Mouse (Mus musculus): ENCODE measurements around the gene Rex2.
"Not testable (repeated sequence)": the region's sequence is repeated elsewhere in the genome, so short reads cannot be mapped to it uniquely, and the experiment has no call there.

The Rex2 gene

DNA sequence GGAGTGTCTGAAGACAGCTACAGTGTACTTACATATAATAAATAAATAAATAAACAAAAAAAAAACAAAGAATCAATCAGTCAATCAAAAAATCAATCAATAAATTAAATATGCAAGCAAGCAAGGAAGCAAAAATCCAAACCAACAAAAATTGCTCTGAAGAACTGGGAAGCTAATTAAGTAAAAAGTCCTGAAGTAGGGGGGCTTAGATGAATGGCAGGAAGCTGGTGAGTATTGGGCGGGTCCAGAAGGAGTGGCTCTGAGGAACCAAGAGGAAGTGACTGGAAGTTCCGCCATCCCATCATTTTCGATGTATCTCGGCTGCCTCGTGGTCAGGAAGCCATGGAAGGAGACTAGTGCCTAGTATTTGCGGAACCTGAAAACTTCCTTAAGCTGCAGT is at the start of gene Rex2:
Gene Rex2, plus strand, starts transcription at position 301 of the 400 bp plus-strand sequence.
- not testable (repeated sequence) for DNase-seq (ENCODE audit: low spot score)

DNA sequence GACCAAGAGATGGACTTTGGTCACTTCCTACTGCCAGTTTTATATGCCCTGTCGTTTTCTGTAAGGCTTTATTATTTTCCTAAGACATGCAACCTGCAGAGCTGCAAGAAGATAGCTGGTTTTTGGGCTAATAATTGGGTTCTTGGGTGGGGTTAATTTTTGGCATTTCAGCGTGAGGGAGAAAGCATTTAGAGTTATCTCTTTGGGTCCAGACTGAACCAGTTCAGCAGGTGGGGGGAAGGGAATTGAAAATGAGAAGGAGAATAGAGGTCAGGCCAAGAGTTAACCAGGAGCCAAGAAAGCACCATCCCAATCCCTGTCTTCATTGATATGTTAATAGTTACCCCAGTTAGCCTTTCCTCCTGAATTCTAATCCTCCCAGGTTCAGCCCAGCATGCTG is 45.1 kb upstream of the Rex2 start:
- DNase-seq (ENCODE audit: low spot score) = not testable (repeated sequence)

DNA sequence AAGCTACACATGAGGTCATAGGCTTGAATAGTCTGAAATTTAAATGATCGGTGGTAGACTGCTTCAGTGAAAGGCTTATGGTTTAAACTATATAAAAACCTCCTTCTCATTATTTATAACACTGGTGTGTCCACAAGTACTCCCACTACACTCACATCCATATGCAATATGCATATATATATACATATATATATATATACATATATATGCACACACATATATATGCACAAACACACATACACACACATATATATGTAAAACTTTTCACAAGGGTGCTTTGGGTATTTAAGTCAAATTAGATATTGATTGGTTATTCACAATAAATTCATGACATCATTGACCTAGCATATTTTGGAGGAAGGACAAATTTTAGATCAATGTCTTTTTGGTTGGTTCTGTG is 3.2 kb upstream of the Rex2 start:
- DNase-seq (ENCODE audit: low spot score) = not testable (repeated sequence)

DNA sequence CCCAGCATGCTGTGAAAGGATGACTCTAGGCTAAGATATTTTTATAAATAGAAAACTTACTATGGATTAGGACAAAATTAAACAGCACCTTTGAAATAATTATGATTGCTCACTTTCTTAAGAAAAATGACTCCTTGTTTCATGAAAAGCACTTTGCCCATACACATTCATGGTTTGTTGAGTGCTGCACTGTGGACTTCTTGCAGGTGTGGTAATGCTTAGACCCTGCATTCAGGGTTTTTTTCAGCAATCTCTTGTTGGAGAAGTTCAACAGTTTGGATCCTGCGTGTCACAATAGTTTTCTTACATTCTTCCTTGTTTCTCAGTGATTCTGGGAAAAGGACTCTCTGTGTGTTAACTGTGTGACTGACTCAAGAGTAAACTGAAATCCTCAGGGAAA is 4.7 kb downstream of the Rex2 start:
- DNase-seq (ENCODE audit: low spot score) = not testable (repeated sequence)

DNA sequence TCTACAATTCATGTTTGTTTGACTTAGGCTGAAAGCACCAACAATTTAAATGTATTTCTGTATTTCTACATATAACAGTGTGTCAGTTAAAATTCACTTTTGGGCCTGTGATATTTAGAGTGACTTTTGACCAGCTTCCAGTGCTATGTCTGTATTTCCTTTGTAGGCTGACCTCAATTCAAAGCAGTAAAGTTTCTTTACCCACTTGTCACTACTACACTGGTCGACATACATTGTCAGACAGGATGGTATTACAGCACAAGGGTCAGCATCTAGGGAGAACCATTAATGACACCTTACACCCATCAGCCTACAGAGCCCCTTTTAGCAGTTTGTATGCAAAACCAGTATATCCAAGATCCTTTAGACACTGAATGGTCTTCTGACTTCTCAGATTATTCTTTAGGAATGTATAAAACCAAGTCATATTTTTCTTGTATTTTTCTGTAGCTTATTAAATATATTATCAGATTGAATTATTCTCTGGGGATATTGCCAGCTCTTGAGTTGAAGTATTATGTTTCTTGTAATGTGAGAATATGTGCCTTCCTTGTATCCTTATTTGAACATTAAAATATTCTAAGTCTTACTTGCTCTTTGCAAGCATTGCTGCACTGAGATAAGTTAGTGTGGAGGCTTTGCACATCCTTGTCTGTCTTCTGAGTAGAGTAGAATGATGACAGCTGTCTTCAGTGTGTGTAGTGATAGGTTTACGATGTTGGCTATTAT is 9.8 kb downstream of the Rex2 start:
- DNase-seq (ENCODE audit: low spot score) = not testable (repeated sequence)

DNA sequence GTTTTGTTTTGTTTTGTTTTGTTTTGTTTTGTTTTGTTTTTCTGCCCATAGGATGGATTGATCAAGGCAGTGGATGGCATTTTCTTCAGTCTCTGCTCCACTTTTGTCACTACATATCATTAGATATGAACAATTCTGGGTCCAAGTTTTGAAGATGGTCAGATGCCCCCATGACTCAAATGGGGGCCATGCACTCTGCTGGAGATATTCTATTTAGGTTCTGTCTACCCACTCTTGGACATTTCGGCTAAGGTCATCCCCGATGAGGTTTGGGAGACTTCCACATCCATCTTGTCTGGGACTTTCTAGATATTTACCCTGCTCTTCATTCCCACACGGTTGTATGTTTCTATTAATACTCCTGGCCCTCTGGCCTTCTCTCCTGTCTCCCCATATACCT is 42.1 kb downstream of the Rex2 start:
- not testable (repeated sequence) for DNase-seq (ENCODE audit: low spot score)

DNA sequence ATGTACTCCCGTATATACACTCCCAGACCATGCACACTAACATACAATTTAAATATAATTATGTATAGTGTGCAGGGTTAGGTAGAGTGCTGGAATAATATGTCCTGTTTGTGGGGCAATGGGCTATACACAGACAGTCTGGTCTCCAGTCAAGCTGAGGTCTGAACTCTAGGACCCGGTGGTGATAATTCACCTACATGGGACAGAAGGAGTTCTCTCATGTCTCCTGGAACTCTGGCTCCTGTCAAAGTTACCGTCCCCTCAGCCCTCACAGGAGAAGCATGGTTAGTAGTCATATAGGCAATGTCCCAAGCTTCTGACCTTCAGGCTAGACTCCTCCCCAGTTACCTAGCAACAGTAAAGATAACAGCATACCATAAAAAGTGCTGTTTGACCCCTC is 44.2 kb downstream of the Rex2 start:
- not testable (repeated sequence) for DNase-seq (ENCODE audit: low spot score)

DNA sequence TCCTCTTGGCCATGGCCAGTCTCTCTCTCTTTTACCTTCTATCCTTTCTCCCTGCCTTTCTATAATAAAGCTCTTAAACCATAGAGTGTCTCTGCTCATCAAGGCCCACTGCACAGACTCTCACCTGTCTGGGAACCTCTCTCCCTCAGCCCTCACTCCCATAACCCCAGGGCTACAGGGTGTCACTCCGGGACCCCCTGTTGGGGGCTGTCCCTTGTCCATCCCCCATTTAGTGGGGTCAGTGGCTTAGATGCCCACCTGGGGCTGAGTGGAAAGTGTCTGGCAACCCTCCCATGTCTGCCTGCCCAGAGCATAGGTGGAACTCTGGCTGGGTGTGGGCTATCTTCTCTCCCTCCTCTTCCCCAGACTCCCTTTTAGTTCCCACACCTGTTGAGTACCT is 44.7 kb downstream of the Rex2 start:
- DNase-seq (ENCODE audit: low spot score) = not testable (repeated sequence)

DNA sequence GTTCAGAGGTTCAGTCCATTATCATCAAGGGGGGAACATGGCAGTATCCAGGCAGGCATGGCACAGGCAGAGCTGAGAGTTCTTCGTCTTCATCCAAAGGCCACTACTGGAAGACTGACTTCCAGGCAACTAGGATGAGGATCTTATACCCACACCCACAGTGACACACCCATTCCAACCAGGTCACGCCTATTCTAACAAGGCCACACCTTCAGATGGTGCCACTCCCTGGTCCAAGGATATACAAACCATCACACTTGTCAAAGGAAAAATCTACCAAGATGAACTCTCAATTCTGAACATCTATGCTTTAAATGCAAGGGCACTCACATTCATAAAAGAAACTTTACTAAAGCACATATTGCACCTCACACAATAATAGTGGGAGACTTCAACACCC is 74.0 kb downstream of the Rex2 start:
- DNase-seq (ENCODE audit: low spot score) = not testable (repeated sequence)

DNA sequence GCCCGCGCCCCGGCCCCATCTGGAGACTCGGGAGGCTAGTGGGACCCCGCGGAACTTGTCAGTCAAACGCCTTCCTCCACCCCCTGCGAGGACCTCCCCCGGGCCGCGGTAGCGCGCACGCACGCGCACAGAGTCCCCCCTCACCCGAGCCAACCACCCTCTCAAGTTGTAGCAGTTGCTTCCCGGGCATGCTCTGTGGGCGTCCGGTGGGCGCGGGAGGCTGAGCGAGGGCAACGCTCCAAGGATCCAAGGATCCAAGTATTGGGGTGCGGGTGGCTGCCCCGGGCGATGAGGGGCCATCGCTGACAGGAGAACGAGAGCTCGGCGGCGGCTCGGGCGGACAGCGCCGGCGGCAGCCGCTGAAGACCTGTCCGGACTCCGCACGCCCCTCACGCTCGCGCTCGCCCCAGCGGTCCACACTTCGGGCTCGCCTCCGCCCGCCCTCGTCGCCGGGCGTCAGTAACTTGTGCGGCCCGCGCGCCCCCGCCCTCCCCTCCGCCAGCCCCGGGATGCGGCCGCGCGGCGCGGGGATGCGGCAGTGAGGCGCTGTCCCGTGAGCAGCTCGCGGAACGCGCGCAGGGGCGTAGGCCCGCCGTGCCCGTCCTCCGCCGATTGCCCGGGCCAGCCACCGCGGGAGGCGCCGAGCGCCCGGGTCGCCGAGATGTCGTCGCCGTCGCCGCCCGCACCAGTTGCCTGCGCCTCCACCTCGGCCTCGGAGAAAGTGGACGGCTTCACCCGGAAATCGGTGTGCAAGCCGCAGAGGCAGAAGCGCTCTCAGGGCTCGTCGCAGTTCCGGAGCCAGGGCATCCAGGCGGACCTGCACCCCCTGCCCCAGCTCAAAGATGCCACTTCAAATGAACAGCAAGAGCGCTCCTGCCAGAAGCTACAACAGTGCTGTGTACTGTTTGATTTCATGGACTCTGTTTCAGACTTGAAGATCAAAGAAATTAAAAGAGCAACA is 80.3 kb downstream of the Rex2 start:
- not testable (repeated sequence) for DNase-seq (ENCODE audit: low spot score)

DNA sequence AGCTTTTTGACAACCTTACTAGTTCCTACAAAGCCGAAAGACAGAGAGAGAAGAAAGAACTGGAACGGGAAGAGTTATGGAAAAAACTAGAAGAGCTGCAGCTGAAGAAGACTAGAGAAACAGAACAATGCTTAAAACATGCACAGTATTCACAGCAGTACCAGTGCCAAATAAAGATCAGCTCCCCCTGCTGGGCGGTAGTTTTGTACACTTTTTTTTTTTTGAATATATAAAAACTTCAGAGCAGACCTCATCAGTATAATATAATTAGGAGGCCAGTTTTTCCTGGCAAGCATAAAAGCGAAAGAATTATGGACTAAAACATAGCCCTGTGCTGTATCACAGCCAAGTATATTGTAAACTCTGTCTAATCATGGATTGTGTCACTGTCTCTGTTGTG is 82.2 kb downstream of the Rex2 start:
- DNase-seq (ENCODE audit: low spot score) = not testable (repeated sequence)

Measured in ovary, postnatal 36 days (tissue).